Mouse (Mus musculus): ENCODE measurements around the gene Rftn1. TPM values are rescaled to one million over a fixed set of nuclear protein-coding genes. Genes with fewer than 3 reads are reported as not detected.

The Rftn1 gene
- polyA plus RNA-seq, 1 experiment from 2014 or later = 15.5 TPM

DNA sequence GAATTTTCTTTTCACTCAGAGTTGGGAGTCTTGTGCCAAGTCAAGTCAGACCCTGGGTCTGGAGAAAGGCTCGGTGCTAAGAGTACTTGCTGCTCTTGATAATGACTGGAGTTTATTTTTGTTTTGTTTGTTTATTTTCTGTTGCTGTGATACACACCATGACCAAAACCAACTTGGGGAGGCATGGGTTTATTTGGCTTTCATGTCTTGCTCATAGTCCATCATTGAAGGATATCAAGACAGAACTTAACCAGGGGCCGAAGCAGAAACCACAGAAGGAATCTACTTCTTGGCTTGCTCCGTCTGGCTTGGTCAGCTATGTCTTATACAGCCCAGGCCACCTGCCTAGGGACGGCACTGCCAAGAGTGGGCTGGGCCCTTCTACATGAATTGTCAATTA lies 109.5 kb downstream of the Rftn1 start:
- H3K9ac ChIP-seq (ENCODE audit: low read depth, low read length) = no peak overlapping the region
- no peaks in the 10 kb centered on the region for H3K9me3 ChIP-seq (ENCODE audit: control insufficient read depth, low read length)
- H3K4me2 ChIP-seq (ENCODE audit: low read depth, low read length) = no peak overlapping the region
- no peak overlapping the region for H3K4me3 ChIP-seq (ENCODE audit: low read depth, low read length)
- ATAC-seq (ENCODE audit: low read depth) = no peak
- no peaks in the 10 kb centered on the region for H3K36me3 ChIP-seq (ENCODE audit: control insufficient read depth, insufficient read depth, low read length)
- no peaks in the 10 kb centered on the region for H3K27me3 ChIP-seq (replicated peaks; ENCODE audit: control insufficient read depth, insufficient read depth, low read length)
- no peaks in the 10 kb centered on the region for H3K4me1 ChIP-seq (ENCODE audit: control insufficient read depth, insufficient read depth, low read length)
- no peak overlapping the region for H3K27ac ChIP-seq (replicated peaks; ENCODE audit: low read depth, low read length)
- DNase-seq (ENCODE audit: low spot score) = no peak
- 84% methylated on average over 4 of the region's 4 CpGs for whole genome bisulfite sequencing

DNA sequence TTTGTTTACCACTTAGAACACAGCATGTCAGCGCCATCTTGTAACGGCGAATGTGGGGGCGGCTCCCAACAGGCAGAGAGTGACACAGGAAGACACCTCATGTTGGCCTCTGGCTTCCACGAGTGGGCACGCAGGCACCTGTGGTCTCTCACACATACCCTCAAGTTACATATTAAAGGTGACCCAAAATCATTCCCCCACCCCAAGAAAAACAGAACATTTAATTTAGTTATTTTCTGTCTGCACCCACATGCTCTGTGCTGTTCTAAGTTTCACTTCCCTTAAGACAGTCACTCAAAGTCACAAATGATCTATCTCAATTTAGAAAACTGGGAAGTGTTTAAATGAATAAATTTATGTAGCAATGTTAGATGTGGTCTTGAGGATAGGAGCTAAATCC lies 111.7 kb downstream of the Rftn1 start:
- H3K27ac ChIP-seq (replicated peaks; ENCODE audit: low read depth, low read length) = no peak overlapping the region
- WGBS = 99% methylated on average over 6 of the region's 6 CpGs
- no peaks in the 10 kb centered on the region for H3K9me3 ChIP-seq (ENCODE audit: control insufficient read depth, low read length)
- no peak for ATAC-seq (ENCODE audit: low read depth)
- no peak overlapping the region for H3K4me3 ChIP-seq (ENCODE audit: low read depth, low read length)
- no peak for DNase-seq (ENCODE audit: low spot score)
- no peaks in the 10 kb centered on the region for H3K36me3 ChIP-seq (ENCODE audit: control insufficient read depth, insufficient read depth, low read length)
- no peak overlapping the region for H3K9ac ChIP-seq (ENCODE audit: low read depth, low read length)
- no peaks in the 10 kb centered on the region for H3K4me1 ChIP-seq (ENCODE audit: control insufficient read depth, insufficient read depth, low read length)
- no peaks in the 10 kb centered on the region for H3K27me3 ChIP-seq (replicated peaks; ENCODE audit: control insufficient read depth, insufficient read depth, low read length)
- no peak overlapping the region for H3K4me2 ChIP-seq (ENCODE audit: low read depth, low read length)

DNA sequence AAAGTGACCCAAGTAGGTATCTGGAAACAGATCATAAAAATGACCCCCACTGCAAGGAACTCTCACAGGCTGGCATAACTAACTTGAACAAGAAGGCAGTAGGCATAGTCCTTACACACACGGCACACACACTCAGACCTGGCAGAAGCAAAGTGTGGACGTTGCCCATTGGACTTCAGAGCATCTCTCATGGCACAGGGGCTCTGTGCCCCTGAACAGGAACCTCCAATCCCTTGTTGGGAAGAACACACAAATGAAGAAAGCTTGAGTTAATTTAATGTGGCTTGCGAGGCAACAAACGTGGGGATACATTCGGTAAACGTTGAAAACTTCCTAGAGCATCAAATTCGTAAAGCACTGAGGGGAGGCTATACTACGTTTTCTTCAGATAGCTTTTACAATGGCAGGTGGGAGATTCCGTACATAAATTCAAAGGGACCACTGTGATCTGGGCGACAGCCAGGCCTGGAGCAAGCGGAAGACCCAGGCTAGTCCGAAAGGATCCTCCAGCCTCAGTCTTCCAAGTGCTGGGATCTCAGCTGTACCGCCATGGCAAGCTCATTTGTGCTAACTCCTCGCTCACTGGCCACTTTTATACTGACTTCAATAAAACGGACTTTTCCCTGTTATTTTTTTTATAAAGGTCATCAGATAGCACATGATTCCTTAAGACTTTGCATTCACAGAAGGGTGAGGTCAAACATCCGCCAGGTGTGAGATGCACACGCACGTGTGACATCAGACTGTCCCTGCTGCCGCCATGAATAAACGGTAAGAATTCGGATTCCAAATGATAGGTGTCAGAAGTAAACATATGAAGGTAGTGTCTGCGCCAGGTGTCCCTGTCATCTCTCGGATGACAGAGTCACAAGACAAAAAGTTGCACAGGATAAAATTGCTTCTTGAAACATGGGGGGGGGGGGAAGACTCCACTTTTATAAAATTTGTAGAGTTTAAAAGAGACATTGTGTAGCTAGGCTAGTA lies 117.2 kb downstream of the Rftn1 start:
- Histone ChIP-seq H3K9me3 (ENCODE audit: control insufficient read depth, low read length) (no peaks in the 10 kb centered on the region), H3K4me1 (ENCODE audit: control insufficient read depth, insufficient read depth, low read length) (no peaks in the 10 kb centered on the region), H3K27me3 (replicated peaks; ENCODE audit: control insufficient read depth, insufficient read depth, low read length) (no peaks in the 10 kb centered on the region), H3K27ac (replicated peaks; ENCODE audit: low read depth, low read length) (no peak overlapping the region), H3K36me3 (ENCODE audit: control insufficient read depth, insufficient read depth, low read length) (no peaks in the 10 kb centered on the region), H3K4me2 (ENCODE audit: low read depth, low read length) (no peak overlapping the region), H3K4me3 (ENCODE audit: low read depth, low read length) (no peak overlapping the region), H3K9ac (ENCODE audit: low read depth, low read length) (no peak overlapping the region)
- WGBS = 92% methylated on average over 23 of the region's 23 CpGs
- no peak for ATAC-seq (ENCODE audit: low read depth)
- no peak for DNase-seq (ENCODE audit: low spot score)

DNA sequence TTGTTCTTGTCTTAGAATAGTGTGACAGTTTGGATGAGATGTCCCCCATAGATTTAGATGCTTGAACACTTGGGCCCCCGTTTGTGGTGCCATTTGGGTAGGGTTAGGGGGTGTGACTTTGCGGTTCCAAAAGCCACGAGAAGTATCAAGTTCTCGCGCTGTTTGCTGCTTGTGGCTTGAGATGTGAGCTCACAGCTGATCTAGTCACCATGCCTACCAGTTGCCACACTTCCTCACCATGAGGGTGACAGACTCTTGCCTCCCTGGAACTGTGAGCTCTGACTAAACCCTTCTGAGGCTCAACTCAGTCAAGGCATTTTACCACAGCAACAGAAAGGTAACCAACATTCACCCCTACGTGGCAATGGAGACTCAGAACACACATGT lies 118.9 kb downstream of the Rftn1 start:
- DNase-seq (ENCODE audit: low spot score) (peak; percentile 48), ATAC-seq (ENCODE audit: low read depth) (peak; percentile 22; the same call in 1 of the 2 replicates)
- no peaks in the 10 kb centered on the region for H3K36me3 ChIP-seq (ENCODE audit: control insufficient read depth, insufficient read depth, low read length)
- H3K4me2 ChIP-seq (ENCODE audit: low read depth, low read length) = no peak overlapping the region
- no peak overlapping the region for H3K27ac ChIP-seq (replicated peaks; ENCODE audit: low read depth, low read length)
- H3K9me3 ChIP-seq (ENCODE audit: control insufficient read depth, low read length) = no peaks in the 10 kb centered on the region
- H3K9ac ChIP-seq (ENCODE audit: low read depth, low read length) = no peak overlapping the region
- WGBS = 70% methylated on average over 6 of the region's 6 CpGs
- H3K4me3 ChIP-seq (ENCODE audit: low read depth, low read length) = no peak overlapping the region
- H3K27me3 ChIP-seq (replicated peaks; ENCODE audit: control insufficient read depth, insufficient read depth, low read length) = no peaks in the 10 kb centered on the region
- no peaks in the 10 kb centered on the region for H3K4me1 ChIP-seq (ENCODE audit: control insufficient read depth, insufficient read depth, low read length)

DNA sequence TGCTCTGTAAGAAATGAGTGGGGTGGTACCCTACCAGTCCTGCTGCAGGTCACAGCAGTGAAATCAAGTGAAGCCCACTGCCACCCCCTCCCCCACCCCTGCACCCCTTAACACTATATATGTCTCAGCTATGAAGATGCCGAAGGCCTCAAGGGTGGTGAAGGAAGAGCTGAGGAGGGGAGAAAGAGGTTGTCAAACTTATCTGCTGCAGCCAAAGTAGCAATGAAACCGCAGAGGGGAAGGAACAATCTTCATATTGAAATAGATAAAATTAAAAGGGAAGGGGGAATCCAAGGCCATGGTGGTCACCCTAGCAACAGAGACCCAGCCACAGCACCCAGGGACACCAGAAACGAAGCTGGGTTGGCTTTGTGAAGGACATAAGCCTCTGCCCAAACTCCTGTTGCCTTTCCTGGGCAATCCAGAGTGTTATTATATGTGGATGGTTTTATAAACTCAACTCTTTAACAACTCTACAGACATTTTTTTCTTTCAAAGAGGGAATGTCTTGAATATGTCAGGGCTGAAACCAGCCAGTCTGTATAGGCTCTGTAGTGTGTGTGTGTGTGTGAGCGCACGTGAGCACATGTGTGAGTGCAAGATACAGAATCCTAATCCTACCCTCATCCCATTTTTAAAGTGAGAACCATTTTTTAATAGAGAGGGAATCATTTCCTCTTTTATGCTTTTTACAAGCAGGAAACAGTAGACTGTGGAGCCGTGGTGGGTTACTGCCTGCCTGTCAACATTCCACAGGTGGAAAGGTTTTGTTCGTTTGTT lies 119.5 kb downstream of the Rftn1 start:
- Histone ChIP-seq H3K27me3 (replicated peaks; ENCODE audit: control insufficient read depth, insufficient read depth, low read length) (no peaks in the 10 kb centered on the region), H3K4me3 (ENCODE audit: low read depth, low read length) (no peak overlapping the region), H3K4me1 (ENCODE audit: control insufficient read depth, insufficient read depth, low read length) (no peaks in the 10 kb centered on the region), H3K36me3 (ENCODE audit: control insufficient read depth, insufficient read depth, low read length) (no peaks in the 10 kb centered on the region), H3K9me3 (ENCODE audit: control insufficient read depth, low read length) (no peaks in the 10 kb centered on the region), H3K27ac (replicated peaks; ENCODE audit: low read depth, low read length) (no peak overlapping the region), H3K9ac (ENCODE audit: low read depth, low read length) (no peak overlapping the region), H3K4me2 (ENCODE audit: low read depth, low read length) (no peak overlapping the region)
- WGBS = 78% methylated on average over 7 of the region's 7 CpGs
- no peak for ATAC-seq (ENCODE audit: low read depth)
- no peak for DNase-seq (ENCODE audit: low spot score)

DNA sequence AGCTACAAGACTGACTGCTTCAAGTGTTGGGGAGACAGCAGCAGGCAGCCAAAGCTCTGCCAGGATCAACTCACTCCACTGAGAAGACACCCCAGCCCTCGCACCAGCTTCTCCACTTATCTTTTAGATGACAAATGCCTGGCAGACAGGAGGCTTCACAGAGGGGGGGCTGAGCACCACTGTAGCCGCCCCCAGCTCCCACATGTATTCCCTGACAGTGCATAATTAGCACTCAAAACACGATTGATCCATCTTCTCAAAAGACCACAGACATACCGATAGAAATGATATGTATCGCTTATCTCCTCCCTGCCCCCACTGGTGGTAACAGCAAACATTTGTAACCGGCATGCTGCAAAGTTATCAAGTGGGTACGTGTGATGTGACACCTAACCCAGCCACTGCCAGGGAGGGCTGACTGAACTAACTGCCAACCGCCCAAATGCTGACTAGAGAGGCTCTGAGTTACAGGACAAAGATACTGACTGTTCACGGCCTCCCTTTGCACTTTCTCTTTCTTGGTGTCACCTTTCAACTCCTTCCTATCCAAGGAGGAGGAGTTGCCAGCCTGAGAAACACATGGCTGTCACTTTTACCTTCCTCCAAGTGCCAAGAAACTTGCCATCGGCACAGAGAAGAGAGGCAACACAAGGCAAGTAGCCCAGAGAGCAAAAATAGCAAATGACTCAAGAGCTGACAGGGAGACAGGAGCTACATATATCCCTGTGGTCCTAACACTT lies 120.4 kb downstream of the Rftn1 start:
- no peak overlapping the region for H3K4me2 ChIP-seq (ENCODE audit: low read depth, low read length)
- no peak overlapping the region for H3K27ac ChIP-seq (replicated peaks; ENCODE audit: low read depth, low read length)
- no peaks in the 10 kb centered on the region for H3K27me3 ChIP-seq (replicated peaks; ENCODE audit: control insufficient read depth, insufficient read depth, low read length)
- H3K36me3 ChIP-seq (ENCODE audit: control insufficient read depth, insufficient read depth, low read length) = no peaks in the 10 kb centered on the region
- no peak for ATAC-seq (ENCODE audit: low read depth)
- H3K9ac ChIP-seq (ENCODE audit: low read depth, low read length) = no peak overlapping the region
- no peak overlapping the region for H3K4me3 ChIP-seq (ENCODE audit: low read depth, low read length)
- no peaks in the 10 kb centered on the region for H3K9me3 ChIP-seq (ENCODE audit: control insufficient read depth, low read length)
- 37% methylated on average over 9 of the region's 10 CpGs for WGBS
- H3K4me1 ChIP-seq (ENCODE audit: control insufficient read depth, insufficient read depth, low read length) = no peaks in the 10 kb centered on the region
- no peak for DNase-seq (ENCODE audit: low spot score)

DNA sequence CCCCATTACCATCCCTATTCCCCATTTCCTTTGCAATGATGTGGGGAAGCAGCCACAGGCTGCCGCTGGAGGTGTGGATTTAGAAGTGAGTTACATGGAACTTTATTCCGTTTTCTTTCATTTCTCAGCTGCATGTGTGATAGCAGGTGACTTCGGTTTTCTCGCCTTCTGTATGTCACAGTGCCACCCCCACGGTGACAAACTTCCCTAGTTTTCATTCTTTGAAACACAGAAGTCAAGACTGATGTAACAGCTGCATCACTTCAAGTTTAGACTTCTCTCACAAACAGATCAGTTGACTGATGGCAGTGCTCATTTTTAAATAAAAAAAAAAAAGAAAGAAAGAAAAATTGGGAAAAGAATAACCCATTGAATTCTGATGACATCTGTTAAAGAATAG lies 121.3 kb downstream of the Rftn1 start:
- ATAC-seq (ENCODE audit: low read depth) = no peak
- Histone ChIP-seq H3K4me3 (ENCODE audit: low read depth, low read length) (no peak overlapping the region), H3K4me2 (ENCODE audit: low read depth, low read length) (no peak overlapping the region), H3K4me1 (ENCODE audit: control insufficient read depth, insufficient read depth, low read length) (no peaks in the 10 kb centered on the region), H3K27me3 (replicated peaks; ENCODE audit: control insufficient read depth, insufficient read depth, low read length) (no peaks in the 10 kb centered on the region), H3K9me3 (ENCODE audit: control insufficient read depth, low read length) (no peaks in the 10 kb centered on the region), H3K9ac (ENCODE audit: low read depth, low read length) (no peak overlapping the region), H3K36me3 (ENCODE audit: control insufficient read depth, insufficient read depth, low read length) (no peaks in the 10 kb centered on the region), H3K27ac (replicated peaks; ENCODE audit: low read depth, low read length) (no peak overlapping the region)
- DNase-seq (ENCODE audit: low spot score) = no peak
- WGBS = 83% methylated on average over 5 of the region's 5 CpGs

DNA sequence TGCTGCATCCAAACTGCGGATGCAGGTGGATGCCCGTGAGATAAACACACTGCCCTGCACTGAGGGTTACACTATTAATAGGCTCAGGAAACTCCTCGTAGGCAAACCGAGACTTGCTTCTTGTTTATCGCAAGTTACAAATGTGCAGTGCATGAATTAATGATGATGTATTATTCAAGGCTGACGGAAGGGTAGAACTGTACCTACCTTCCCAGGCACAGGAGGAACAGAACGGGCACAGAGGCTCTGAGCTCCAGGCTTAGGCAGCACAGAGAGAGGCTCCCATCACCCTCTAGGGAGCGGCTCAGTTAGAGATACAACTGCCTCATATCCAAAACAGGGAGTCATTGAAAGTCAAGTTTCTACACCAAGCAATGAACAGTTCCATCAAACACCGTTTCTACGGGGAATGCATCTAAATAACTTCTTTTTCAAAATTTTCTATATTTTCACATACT lies 121.8 kb downstream of the Rftn1 start:
- ATAC-seq (ENCODE audit: low read depth) = no peak
- WGBS = 90% methylated on average over 10 of the region's 10 CpGs
- no peaks in the 10 kb centered on the region for H3K9me3 ChIP-seq (ENCODE audit: control insufficient read depth, low read length)

More for the DNA sequence above, 121.8 kb downstream of the Rftn1 start:
- H3K27ac ChIP-seq (replicated peaks; ENCODE audit: low read depth, low read length) = no peak overlapping the region
- H3K4me1 ChIP-seq (ENCODE audit: control insufficient read depth, insufficient read depth, low read length) = no peaks in the 10 kb centered on the region
- H3K36me3 ChIP-seq (ENCODE audit: control insufficient read depth, insufficient read depth, low read length) = no peaks in the 10 kb centered on the region
- no peak overlapping the region for H3K4me2 ChIP-seq (ENCODE audit: low read depth, low read length)
- no peak overlapping the region for H3K9ac ChIP-seq (ENCODE audit: low read depth, low read length)
- DNase-seq (ENCODE audit: low spot score) = no peak
- no peaks in the 10 kb centered on the region for H3K27me3 ChIP-seq (replicated peaks; ENCODE audit: control insufficient read depth, insufficient read depth, low read length)
- no peak overlapping the region for H3K4me3 ChIP-seq (ENCODE audit: low read depth, low read length)

Measured in embryonic facial prominence, embryonic 14.5 days (tissue).